Mouse (Mus musculus) C2C12 (cell line): ENCODE measurements around the gene Rpusd4. TPM values are rescaled to one million over a fixed set of nuclear protein-coding genes. Genes with fewer than 3 reads are reported as not detected.
A peak's percentile ranks its signal among the peaks of the same experiment; 100 is the strongest.

Experiments used
- H3K27me3 ChIP-seq: one replicate; pipeline ENCODE4 v1.6.1; 2011; ENCODE audit not compliant: control insufficient read depth, insufficient read depth, insufficient read length
- H3K36me3 ChIP-seq: one replicate; pipeline ENCODE4 v1.6.1; 2011; ENCODE audit not compliant: control insufficient read depth, insufficient read depth
- H3K4me3 ChIP-seq: one replicate; pipeline ENCODE4 v1.5.1; 2011; ENCODE audit warnings: mild to moderate bottlenecking, control low read depth; ENCODE audit not compliant: poor library complexity, insufficient read depth, severe bottlenecking
- H3K79me2 ChIP-seq: one replicate; pipeline ENCODE4 v1.6.1; 2011; ENCODE audit not compliant: control insufficient read depth, insufficient read depth
- H3K79me3 ChIP-seq: one replicate; pipeline ENCODE4 v1.6.1; 2011; ENCODE audit warnings: low read depth, control low read depth
- H3ac ChIP-seq: one replicate; pipeline ENCODE3; 2011; ENCODE audit warnings: low read depth; ENCODE audit not compliant: control insufficient read depth, insufficient read length
- CEBPB ChIP-seq: IDR thresholded peaks from one replicate; pipeline ENCODE4 v1.6.1; 2011; ENCODE audit warnings: low read depth, mild to moderate bottlenecking, control low read depth, moderate library complexity
- CTCF ChIP-seq: IDR thresholded peaks from one replicate; pipeline ENCODE4 v1.5.1; 2011; ENCODE audit not compliant: control insufficient read depth, insufficient read depth, insufficient read length
- FOSL1 ChIP-seq: IDR thresholded peaks from one replicate; pipeline ENCODE4 v1.8.0; 2011; ENCODE audit warnings: mild to moderate bottlenecking, low read length; ENCODE audit not compliant: poor library complexity, insufficient read depth, severe bottlenecking
- MAX ChIP-seq: IDR thresholded peaks from one replicate; pipeline ENCODE4 v1.6.1; 2011; ENCODE audit warnings: mild to moderate bottlenecking, control low read depth
- MYOD1 ChIP-seq: IDR thresholded peaks from one replicate; pipeline ENCODE4 v1.6.1; 2011; ENCODE audit warnings: low read depth; ENCODE audit not compliant: control insufficient read depth, insufficient read length
- MYOG ChIP-seq: IDR thresholded peaks from one replicate; pipeline ENCODE4 v1.6.1; 2011; ENCODE audit not compliant: control insufficient read depth, insufficient read length; ENCODE audit errors: extremely low read depth
- USF1 ChIP-seq: IDR thresholded peaks from one replicate; pipeline ENCODE4 v1.6.1; 2011; ENCODE audit warnings: low read depth, mild to moderate bottlenecking, control low read depth, moderate library complexity
- polyA plus RNA-seq: library from polyadenylated mRNA; unstranded; fragments of >200 nt; fragmentation: generic; extraction: Trizol; gene quantifications from one replicate; pipeline ENCODE4 v1.2.1, GENCODE M21; 2012; ENCODE audit warnings: missing spikeins

Rpusd4 gene
- polyA plus RNA-seq, 1 experiment, result 18.4 TPM

- Histone ChIP-seq H3K79me3 (no peaks in the 10 kb centered on the region), H3K27me3 (no peaks in the 10 kb centered on the region), H3K4me3 (no peak overlapping the region), H3K79me2 (no peaks in the 10 kb centered on the region), H3K36me3 (no peaks in the 10 kb centered on the region), H3ac (no peak overlapping the region)
- TF ChIP-seq CEBPB, result no peak
- no peak for TF ChIP-seq MAX
- no peak for TF ChIP-seq USF1
- TF ChIP-seq MYOG, result no peak
- no peak for TF ChIP-seq CTCF
Measured at GRCm38 (mm10) chr9:35317233-35317980, 49.7 kb downstream of the Rpusd4 start.

GRCm38 (mm10) chr9:35318537-35319172 is 51.0 kb downstream of the Rpusd4 start:
- H3K79me2 ChIP-seq, result no peaks in the 10 kb centered on the region
- no peak for TF ChIP-seq CTCF
- TF ChIP-seq FOSL1, result no peak
- no peak for TF ChIP-seq MAX
- no peak for TF ChIP-seq USF1
- TF ChIP-seq MYOD1, result no peak
- no peak for TF ChIP-seq MYOG
- TF ChIP-seq CEBPB, result no peak
- no peak overlapping the region for H3ac ChIP-seq
- H3K36me3 ChIP-seq, result no peaks in the 10 kb centered on the region
- no peaks in the 10 kb centered on the region for H3K27me3 ChIP-seq
- H3K4me3 ChIP-seq, result no peak overlapping the region
- H3K79me3 ChIP-seq, result no peaks in the 10 kb centered on the region

DNA sequence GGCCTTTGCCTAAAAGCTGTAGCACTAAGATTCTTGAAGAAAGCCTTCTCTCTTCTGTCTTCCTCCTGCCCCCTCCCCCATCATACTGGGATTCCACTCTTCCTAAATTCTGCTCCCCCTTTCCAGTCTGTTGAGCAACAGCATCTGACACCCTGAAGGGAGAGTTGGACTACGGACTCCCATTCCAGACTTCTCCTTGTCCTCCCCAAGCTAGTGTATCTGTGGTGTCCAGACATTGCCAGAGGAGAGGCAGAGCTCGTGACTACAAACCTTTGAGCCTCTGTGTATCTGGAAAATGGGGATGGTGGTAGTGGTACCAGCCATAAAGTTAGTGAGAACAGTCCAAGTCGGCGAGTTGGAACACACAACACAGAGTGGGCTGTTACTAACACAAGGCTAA is 52.6 kb downstream of the Rpusd4 start:
- Histone ChIP-seq H3K79me3 (no peaks in the 10 kb centered on the region), H3K4me3 (no peak overlapping the region), H3ac (no peak overlapping the region), H3K36me3 (no peaks in the 10 kb centered on the region), H3K27me3 (no peaks in the 10 kb centered on the region), H3K79me2 (no peaks in the 10 kb centered on the region)
- TF ChIP-seq USF1, result no peak
- no peak for TF ChIP-seq FOSL1

DNA sequence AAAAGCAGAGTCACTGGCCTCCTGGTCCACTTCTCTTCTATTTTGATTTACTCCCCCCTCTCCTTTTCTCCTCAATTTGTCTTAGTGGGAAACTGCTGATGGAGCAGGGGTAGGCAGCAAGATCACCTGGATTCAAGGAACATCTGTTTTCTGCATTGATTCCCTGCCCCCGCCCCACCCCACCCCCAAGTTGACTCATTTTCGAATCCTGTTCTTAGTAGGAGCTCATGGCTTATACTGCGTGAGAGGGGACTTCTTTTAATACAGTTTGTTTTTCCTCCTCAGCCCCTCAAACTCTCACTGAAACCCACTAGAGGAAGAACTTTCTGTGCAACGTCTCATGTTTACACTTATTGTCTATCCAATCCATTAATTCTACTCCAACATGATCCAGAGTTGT is 56.3 kb downstream of the Rpusd4 start:
- H3K79me3 ChIP-seq, result no peaks in the 10 kb centered on the region
- TF ChIP-seq MYOG (no peak), MAX (no peak), MYOD1 (no peak), USF1 (no peak), CTCF (no peak), CEBPB (no peak), FOSL1 (no peak)
- no peaks in the 10 kb centered on the region for H3K27me3 ChIP-seq

GRCm38 (mm10) chr9:35324571-35324970 is 56.9 kb downstream of the Rpusd4 start:
- Histone ChIP-seq H3K4me3 (no peak overlapping the region), H3ac (no peak overlapping the region), H3K27me3 (no peaks in the 10 kb centered on the region), H3K36me3 (no peaks in the 10 kb centered on the region), H3K79me2 (no peaks in the 10 kb centered on the region), H3K79me3 (no peaks in the 10 kb centered on the region)
- TF ChIP-seq CEBPB, result peak; percentile 74
- TF ChIP-seq CTCF, result no peak
- no peak for TF ChIP-seq USF1
- no peak for TF ChIP-seq MYOG
- no peak for TF ChIP-seq MAX
- TF ChIP-seq MYOD1, result no peak
- TF ChIP-seq FOSL1, result no peak

More for the DNA sequence above, 56.3 kb downstream of the Rpusd4 start:
- H3K79me2 ChIP-seq, result no peaks in the 10 kb centered on the region
- H3K36me3 ChIP-seq, result no peaks in the 10 kb centered on the region
- no peak overlapping the region for H3ac ChIP-seq
- H3K4me3 ChIP-seq, result no peak overlapping the region

DNA sequence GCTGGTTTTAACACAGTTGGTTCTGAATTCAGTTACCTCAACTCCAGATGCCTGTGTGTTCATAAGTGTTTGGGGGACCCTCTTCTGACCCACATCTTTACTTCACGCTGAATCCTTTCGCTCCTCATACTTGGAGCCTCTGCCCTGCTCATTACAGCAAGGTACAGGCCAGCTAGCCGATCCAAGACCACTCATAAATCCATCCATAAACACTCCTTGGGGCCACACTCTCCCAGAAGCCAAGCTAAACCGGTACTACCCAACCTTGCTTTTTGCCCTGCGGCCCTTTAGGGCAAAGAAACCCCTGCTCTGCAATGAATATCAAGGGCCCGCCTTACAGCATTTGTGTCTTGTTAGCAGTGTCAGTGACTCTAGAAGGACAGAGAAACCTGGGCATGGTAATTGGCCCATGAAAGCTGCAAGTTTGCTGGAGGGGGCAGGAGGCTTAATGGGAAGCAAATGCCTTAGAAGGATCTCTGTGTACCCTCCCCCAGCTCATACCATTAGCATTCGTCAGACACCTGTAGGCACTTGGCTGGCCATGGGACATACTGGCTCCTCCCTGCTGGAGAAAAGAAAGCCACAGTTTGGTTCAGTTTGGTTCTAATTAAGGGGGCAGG is 59.1 kb downstream of the Rpusd4 start:
- no peaks in the 10 kb centered on the region for H3K79me3 ChIP-seq
- no peak overlapping the region for H3ac ChIP-seq
- no peak overlapping the region for H3K4me3 ChIP-seq
- no peaks in the 10 kb centered on the region for H3K79me2 ChIP-seq
- H3K27me3 ChIP-seq, result no peaks in the 10 kb centered on the region
- TF ChIP-seq MAX (no peak), CEBPB (no peak), MYOD1 (no peak), MYOG (no peak), FOSL1 (no peak), CTCF (no peak), USF1 (no peak)
- no peaks in the 10 kb centered on the region for H3K36me3 ChIP-seq
